Mouse (Mus musculus): ENCODE results near the gene Iqgap3.

DNA sequence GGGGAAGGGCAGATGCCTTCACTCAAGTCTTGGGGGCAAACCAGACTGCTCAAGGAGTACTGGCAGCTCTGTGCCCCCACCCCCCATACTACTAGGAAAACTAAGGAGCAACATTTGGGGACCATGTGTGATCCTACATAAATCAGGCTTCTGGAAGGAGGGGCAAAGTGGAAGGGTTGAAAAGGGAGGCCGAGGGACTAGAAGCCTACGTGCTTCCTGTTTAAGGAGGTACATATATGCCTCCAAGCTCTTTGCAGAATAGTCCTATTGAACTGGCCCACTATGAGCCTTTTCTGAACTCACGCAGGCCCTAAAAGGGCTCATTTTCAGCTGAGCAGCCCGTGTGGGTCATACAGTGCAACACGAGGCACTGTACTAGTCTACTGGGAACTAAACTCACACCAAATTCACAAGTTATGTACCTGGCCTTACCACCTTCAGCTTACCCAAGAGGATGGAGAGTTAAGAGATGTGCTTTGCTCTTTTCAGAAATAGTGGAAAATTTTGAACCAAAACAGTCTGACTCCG, 59.2 kb downstream of the Iqgap3 start:
- no peak for TF ChIP-seq GATA1 (IDR thresholded peaks at IDR 0.05; ENCODE audit: borderline replicate concordance, low read length)
- no peak for TF ChIP-seq FLI1 (IDR thresholded peaks at IDR 0.05; ENCODE audit: low read length)
